Mouse (Mus musculus) v-Abl transformed pro-B cells (cell line): ENCODE data around the gene Hpse2.

Experiments used
- in situ Hi-C, 2 experiments: fragments of 400-800 bp; cut with MboI; formaldehyde crosslinking; loops; one replicate each; pipeline ENCODE4 v1.15.1; 2025; ENCODE audit not compliant: unreplicated experiment in 2 of 2

The Hpse2 gene

DNA sequence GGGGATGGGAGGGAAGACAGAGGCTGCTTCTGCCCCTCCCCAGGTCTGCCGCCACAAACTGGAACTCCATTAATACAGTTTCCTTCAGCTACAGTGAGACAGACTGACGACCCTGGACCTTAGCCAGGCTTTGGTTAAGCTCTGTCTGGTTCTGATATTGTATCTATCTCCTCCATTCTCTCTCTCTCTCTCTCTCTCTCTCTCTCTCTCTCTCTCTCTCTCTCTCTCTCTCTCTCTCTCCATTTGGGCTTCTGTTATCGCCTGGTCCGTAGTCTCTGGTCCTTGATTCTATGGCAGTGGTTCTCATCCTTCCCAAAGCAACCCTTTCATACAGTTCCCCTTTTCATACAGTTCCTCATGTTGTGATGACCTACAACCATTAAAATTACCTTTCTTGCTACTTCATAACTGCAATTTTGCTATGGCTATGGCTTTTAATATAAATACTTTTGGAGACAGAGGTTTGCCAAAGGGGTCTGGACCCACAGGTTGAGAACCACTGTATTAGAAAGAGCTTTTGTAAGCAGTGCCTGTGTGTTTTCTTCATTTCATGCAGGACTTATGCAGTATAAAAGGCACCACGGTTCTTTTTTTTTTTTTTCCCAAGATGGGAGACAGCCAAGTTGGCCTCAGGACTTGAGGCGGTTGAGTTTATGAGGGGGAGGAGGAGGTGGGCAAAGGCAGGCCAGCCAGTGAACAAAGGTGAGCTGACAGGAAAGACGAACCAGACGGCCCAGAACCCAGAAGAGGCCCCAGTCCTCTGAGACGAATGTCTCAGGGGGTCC, 642.9 kb downstream of the Hpse2 start:
- in situ Hi-C loops, result no loop called here

DNA sequence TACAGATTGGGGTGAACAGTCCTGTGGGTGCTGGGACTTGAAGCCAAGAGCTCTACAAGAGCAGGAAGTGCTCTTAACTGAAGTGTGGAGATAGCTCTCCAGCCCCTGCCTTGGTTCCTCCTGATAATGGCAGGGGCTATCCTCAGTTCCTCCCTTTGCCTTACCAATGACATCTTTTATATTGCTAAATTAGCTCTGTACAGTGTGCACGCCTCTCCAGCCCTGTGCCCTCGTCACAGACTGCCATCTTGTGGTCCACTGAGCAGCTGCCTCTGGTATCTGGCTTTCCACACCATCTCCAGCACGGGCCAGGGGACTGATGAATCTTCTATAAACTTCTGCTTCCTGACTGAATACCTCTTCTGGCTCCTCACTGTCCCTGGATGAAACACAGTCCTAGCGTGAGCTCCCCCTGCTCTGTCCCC, 644.0 kb downstream of the Hpse2 start:
- in situ Hi-C loops, result no loop called here

DNA sequence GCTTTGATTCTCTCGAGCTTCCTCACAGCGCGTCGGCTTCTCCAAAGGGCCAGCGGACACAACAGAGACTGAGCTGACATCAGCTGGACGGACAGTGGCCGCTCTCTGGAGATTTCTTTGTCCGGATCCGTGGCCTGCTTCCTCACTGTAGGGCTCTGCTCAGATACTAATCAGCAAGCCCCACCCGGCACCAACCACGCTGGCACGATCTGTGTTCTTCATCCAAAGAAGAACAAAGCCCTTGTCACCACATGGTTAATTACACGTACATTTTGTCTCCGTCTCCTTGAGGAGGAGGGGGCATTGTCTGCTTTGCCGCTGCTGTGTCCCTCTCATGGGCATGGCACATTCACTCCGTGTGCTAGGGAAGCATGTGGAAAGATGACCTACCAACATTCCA, 644.9 kb downstream of the Hpse2 start:
- in situ Hi-C loops, result no loop called here

DNA sequence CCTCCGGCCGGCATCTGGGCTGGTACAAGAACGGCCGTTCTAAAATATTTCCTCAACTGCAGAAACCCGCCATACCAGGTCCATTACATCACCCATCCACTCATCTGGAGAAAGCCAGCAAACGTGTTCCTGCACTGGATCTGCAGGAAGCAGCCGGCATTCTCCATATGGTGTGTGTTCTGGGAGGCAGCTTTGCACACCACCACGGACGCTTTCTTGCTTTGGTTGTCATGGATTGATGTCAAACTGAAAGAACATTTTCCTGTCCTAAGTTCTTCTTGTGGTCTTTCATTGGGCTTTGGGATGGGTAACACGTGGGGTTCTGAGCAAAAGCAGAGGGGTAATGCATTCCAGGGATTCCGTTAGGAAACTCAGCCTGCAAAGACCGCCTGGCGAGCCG, 646.3 kb downstream of the Hpse2 start:
- in situ Hi-C loops, result no loop called here

DNA sequence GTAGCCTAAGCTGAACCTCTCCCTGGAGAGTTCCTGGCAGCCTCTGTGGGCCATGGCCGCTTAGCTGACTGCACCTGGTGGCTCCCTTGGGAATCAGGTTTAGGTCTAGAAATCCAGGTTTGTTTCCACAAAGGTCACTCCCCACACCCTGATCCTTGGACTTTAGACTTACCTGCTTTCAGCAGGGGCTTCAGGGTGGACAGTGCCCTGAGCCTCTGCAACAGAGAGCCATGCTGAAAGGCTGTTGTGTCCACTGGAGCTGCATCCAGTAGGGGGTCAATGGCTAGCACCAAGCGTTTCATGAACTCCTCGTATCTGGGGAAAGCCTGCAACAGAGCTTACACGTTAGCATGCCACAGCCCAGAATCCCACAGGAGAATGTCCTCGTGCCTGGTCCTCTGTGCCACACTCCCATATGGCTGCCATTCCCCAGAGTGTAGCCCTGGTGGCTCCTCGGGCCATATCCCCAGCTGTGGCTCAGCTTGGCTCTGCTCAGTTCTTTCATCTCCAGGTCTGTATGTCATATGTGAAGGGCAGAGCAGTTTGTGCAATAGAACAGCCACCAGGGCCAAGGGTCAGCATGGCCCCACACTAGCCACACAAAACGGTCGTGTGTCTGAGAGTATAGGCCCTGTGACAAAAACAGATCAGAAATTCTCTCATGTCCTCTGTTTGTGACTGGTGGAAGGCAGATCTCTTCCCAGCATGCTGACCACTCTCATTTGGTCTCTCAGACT, 647.8 kb downstream of the Hpse2 start:
- in situ Hi-C loops, result no loop called here

DNA sequence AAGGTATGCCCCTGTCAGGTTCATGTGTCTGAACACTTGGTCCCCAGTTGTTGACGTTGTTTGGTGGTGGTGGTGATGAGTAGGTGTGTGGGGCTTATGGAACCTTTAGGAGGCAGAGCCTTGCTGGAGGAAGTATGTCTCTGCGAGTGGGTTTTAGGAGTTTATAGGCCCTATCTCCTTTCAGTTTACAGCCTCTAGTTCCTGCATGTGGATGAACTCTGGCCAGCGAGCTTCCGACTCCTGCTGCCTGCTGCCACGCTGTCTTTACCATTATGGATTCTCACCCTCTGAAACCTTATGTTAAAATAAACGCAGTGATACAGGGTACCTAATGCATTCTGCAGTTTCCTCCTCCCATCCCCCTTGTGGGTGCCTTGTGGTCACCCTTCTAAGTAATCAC, 648.4 kb downstream of the Hpse2 start:
- in situ Hi-C loops, result no loop called here

DNA sequence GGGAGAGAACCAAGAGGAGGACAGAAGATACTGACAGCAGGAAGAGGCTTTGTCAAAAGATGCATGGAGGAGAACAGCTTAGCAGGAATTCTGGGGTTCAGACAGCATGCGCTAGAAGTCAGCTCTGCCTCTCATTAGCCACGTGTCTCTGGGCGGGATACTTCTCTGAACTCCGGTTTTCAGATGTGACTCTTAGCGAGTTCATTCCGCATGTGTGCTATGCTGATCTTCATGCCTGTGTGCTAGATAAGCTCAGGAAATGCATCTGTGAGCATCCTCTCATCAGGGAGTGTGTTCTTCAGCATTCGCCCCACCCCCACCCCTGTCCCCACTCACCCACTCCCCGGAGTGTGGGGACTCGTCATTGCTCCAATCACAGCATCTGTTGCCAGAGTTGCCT, 650.4 kb downstream of the Hpse2 start:
- in situ Hi-C loops, result no loop called here
